Mouse (Mus musculus) kidney, adult 2 months (tissue): ENCODE data around the gene Cradd.

Experiments
- CTCF ChIP-seq: fragments of 200-500 bp; conservative IDR thresholded peaks from 2 replicates; pipeline ENCODE4 v1.5.1; 2011; ENCODE audit warnings: low read depth, mild to moderate bottlenecking, control low read depth, low read length, moderate library complexity, mixed read lengths; ENCODE audit not compliant: insufficient read depth, insufficient read length
- POLR2A ChIP-seq: fragments of 200-500 bp; IDR thresholded peaks from one replicate; pipeline ENCODE4 v1.6.1; 2011; ENCODE audit warnings: low read depth, low read length, control low read depth

GRCm38 (mm10) chr10:95288206-95288605 is 35.7 kb downstream of the Cradd start:
- TF ChIP-seq POLR2A = no peak
- no peak for TF ChIP-seq CTCF
